12 mouse cellular contexts compared by ENCODE assay signal in genomic region chr12:93088031-93088790, GRCm38 (mm10).
DNase-seq lines count a peak whose midpoint lies in the region; ATAC-seq lines count a peak whose summit lies in the region.
"Had no signal": no experiment of that assay in that cellular context is flagged by ENCODE, and none has a peak within 500 bp of the region (broad histone marks: within the 10 kb centered on the region; RNA-seq: fewer than 3 reads in every experiment).

No protein-coding gene starts in this region.

- H3K9ac ChIP-seq in forebrain, embryonic 15.5 days (replicated peaks), result no peak overlapping the region

- 0 out of 2 replicates have a peak overlapping the region, but pooled peaks have one; percentile 28 for H3K27ac ChIP-seq in forebrain, embryonic 15.5 days (replicated peaks)
- 0 out of 2 replicates have a peak overlapping the region, but pooled peaks have one; percentile 2 for H3K27ac ChIP-seq in midbrain, embryonic 10.5 days (replicated peaks)

- H3K4me3 ChIP-seq in forebrain, embryonic 15.5 days, result no peak overlapping the region
- no peak overlapping the region for H3K4me3 ChIP-seq in midbrain, embryonic 10.5 days

- no peaks in the 10 kb centered on the region for H3K27me3 ChIP-seq in forebrain, embryonic 15.5 days
- no peaks in the 10 kb centered on the region for H3K27me3 ChIP-seq in midbrain, embryonic 10.5 days (ENCODE audit: low read depth, poor library complexity, severe bottlenecking)
- H3K27me3 ChIP-seq: CH12.LX had no signal

- no peaks in the 10 kb centered on the region for H3K36me3 ChIP-seq in forebrain, embryonic 15.5 days
- no peaks in the 10 kb centered on the region for H3K36me3 ChIP-seq in midbrain, embryonic 10.5 days

- H3K4me1 ChIP-seq in forebrain, embryonic 15.5 days, result peaks cover 5% of the 10 kb centered on the region; the same call in 1 of the 2 replicates
- H3K4me1 ChIP-seq in midbrain, embryonic 10.5 days, result peaks cover 9% of the 10 kb centered on the region

- no peaks in the 10 kb centered on the region for H3K9me3 ChIP-seq in forebrain, embryonic 15.5 days
- no peaks in the 10 kb centered on the region for H3K9me3 ChIP-seq in midbrain, embryonic 10.5 days (replicated peaks)

- peak overlapping the region; percentile 10; the same call in 1 of the 2 replicates for H3K4me2 ChIP-seq in forebrain, embryonic 15.5 days (replicated peaks)

- 32% methylated on average over 5 of the region's 5 CpGs for WGBS in forebrain, embryonic 15.5 days
- WGBS in midbrain, embryonic 10.5 days, result 39% methylated on average over 5 of the region's 5 CpGs

- ATAC-seq in forebrain, embryonic 15.5 days (replicated peaks), result peak; percentile 95
- no peak for ATAC-seq in erythroblast, adult 5-6 weeks (replicated peaks; ENCODE audit: low FRiP score, poor library complexity, severe bottlenecking)

- DNase-seq in layer of hippocampus, postnatal 10 days (ENCODE audit: low spot score in 2 of 2), result peak; percentile 4 to 19
- no peak for DNase-seq in layer of hippocampus, postnatal 25 days (ENCODE audit: extremely low spot score in 1 of 2, low spot score in 1 of 2)
- peak; percentile 42 for DNase-seq in midbrain, embryonic 10.5 days (ENCODE audit: low spot score)
- peak; percentile 6 for DNase-seq in retina, postnatal 7 days (ENCODE audit: low read depth, low spot score)
- no peak for DNase-seq in spleen, adult 12 weeks (ENCODE audit: low spot score)
- no peak for DNase-seq in heart, postnatal 4 days
- DNase-seq: heart, postnatal 10 days; liver; thymus, adult 18-20 months had no signal

Comparison
In these comparisons a context has a peak if more than half of its experiments do, and no peak if none do; other contexts are left out.
1. DNase-seq: peak in layer of hippocampus, postnatal 10 days (2 of 2), midbrain, embryonic 10.5 days (single experiment) and retina, postnatal 7 days (single experiment); none in layer of hippocampus, postnatal 25 days (0 of 2), spleen, adult 12 weeks (single experiment) and heart, postnatal 4 days (single experiment).